Comparison of ENCODE assay signal across 8 mouse cellular contexts in the genomic region with DNA sequence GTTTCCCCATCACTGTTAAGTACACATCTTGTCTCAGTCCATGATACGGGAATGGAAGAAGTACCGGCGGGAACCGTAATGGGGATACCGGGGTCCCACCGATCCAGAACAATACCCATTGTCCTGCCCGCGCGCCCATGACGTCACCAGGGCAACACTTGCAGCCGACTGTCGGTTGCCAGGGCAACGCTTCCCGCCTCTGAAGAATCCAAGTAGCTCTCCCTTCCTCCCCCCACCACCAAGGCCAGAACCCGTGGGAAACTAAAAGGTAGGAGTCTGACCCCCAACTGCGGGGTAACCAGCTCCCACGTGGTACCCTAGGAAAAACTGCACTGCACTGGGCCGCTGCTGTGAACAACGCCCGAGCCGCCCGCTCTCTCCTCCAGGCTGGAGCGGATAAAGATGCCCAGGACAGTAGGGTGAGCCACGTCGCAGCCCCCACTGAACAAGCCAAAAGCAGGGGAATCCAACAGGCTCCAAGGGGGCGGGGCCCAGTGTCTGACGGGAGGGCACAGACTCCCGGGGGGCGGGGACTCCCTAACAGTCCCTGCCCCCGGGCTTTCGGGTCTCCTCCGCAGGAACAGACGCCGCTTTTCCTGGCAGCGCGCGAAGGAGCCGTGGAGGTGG. TPM values are rescaled to one million over a fixed set of nuclear protein-coding genes. Genes with fewer than 3 reads are reported as not detected.
A peak's percentile ranks its signal among the peaks of the same experiment; 100 is the strongest.
DNase-seq lines count a peak whose midpoint lies in the region; ATAC-seq lines count a peak whose summit lies in the region.

No protein-coding gene starts in this region.

- H3K36me3 ChIP-seq in intestine, embryonic 16.5 days (ENCODE audit: control insufficient read depth, insufficient read depth, low read length): no peaks in the 10 kb centered on the region

- intact Hi-C loops in left cerebral cortex, postnatal 36 days (cut with DNase I): loop anchor here (2.0 kb wide), 1 partner anchor 18 kb away; the partner anchor contains the start of gene Agpat1

- peak; percentile 59 for DNase-seq in gastrocnemius, adult 18-20 months (ENCODE audit: low spot score)
- DNase-seq in gastrocnemius, postnatal 25 days: no peak
- DNase-seq in embryo, embryonic 11.5 days (ENCODE audit: low read depth, low spot score): peak; percentile 84
- peak; percentile 85 to 86 for DNase-seq in left cerebral cortex, postnatal 36 days (ENCODE audit: low spot score in 2 of 2)
- peak; percentile 86 for DNase-seq in right cerebral cortex, postnatal 25 days

- peaks cover 49% of the 10 kb centered on the region for H3K4me1 ChIP-seq in intestine, embryonic 16.5 days (ENCODE audit: control insufficient read depth, insufficient read depth, low read length)

- H3K27ac ChIP-seq in intestine, embryonic 16.5 days (ENCODE audit: low read length): peak overlapping the region; percentile 95

- peak; percentile 48 for ATAC-seq in granulocyte monocyte progenitor cell, adult 5-6 weeks (replicated peaks; ENCODE audit: poor library complexity, severe bottlenecking)
- ATAC-seq in intestine, embryonic 16.5 days: peak; percentile 85
- ATAC-seq in megakaryocyte-erythroid progenitor cell, adult 5-6 weeks (replicated peaks; ENCODE audit: low FRiP score, low TSS enrichment, poor library complexity, severe bottlenecking): peak; percentile 57

- H3K27me3 ChIP-seq in intestine, embryonic 16.5 days (replicated peaks; ENCODE audit: control insufficient read depth, insufficient read depth, low read length): no peaks in the 10 kb centered on the region

- H3K9ac ChIP-seq in intestine, embryonic 16.5 days (ENCODE audit: low read depth, low read length): peak overlapping the region; percentile 96

- H3K4me2 ChIP-seq in intestine, embryonic 16.5 days (ENCODE audit: low read depth, low read length): peak overlapping the region; percentile 98

- 1% methylated on average over 38 of the region's 38 CpGs for whole genome bisulfite sequencing in intestine, embryonic 16.5 days

- peak overlapping the region; percentile 82 for H3K4me3 ChIP-seq in intestine, embryonic 16.5 days (ENCODE audit: low read length)

- H3K9me3 ChIP-seq in intestine, embryonic 16.5 days (ENCODE audit: control insufficient read depth, low read length): no peaks in the 10 kb centered on the region

RNA-seq across cellular contexts. Expression of gene Gpsm3, which starts 2.7 kb away (rescaled TPM):
- total RNA-seq in gastrocnemius, adult 18-20 months (2021): 1 to 10 TPM; 1.2 to 1.5 TPM
- 1 to 10 TPM; 2.3 to 2.6 TPM for total RNA-seq in gastrocnemius, postnatal 25 days (2021)
- 64.1 and 75.3 TPM in 2 replicates for total RNA-seq in granulocyte monocyte progenitor cell, adult 5-6 weeks (2014; fragmentation: Nextera tagmentation)
- total RNA-seq in granulocyte monocyte progenitor cell, adult 5-6 weeks (2017): 11.5 and 23.4 TPM in 2 replicates
- polyA plus RNA-seq in intestine, embryonic 16.5 days (2015; fragmentation: Nextera tagmentation; extraction: Ambion mirVana): 12.0 and 12.5 TPM in 2 replicates
- total RNA-seq in left cerebral cortex, postnatal 36 days (2021): 1 to 10 TPM; 2.6 to 2.9 TPM
- total RNA-seq in megakaryocyte-erythroid progenitor cell, adult 5-6 weeks (2014; fragmentation: Nextera tagmentation): 28.0 and 33.0 TPM in 2 replicates
- 7.8 and 11.2 TPM in 2 replicates for total RNA-seq in megakaryocyte-erythroid progenitor cell, adult 5-6 weeks (2017)

RNA-seq across cellular contexts. Expression of gene Pbx2, which starts 4.2 kb away (rescaled TPM):
- total RNA-seq in gastrocnemius, adult 18-20 months (2021): 10 to 100 TPM; 12.0 to 12.2 TPM
- total RNA-seq in gastrocnemius, postnatal 25 days (2021): 10 to 100 TPM; 12.1 to 13.6 TPM
- 21.1 and 29.7 TPM in 2 replicates for total RNA-seq in granulocyte monocyte progenitor cell, adult 5-6 weeks (2014; fragmentation: Nextera tagmentation)
- total RNA-seq in granulocyte monocyte progenitor cell, adult 5-6 weeks (2017): 25.1 and 34.4 TPM in 2 replicates
- 5.6 and 6.9 TPM in 2 replicates for polyA plus RNA-seq in intestine, embryonic 16.5 days (2015; fragmentation: Nextera tagmentation; extraction: Ambion mirVana)
- total RNA-seq in left cerebral cortex, postnatal 36 days (2021): 10 to 100 TPM; 53.2 to 58.4 TPM
- 31.1 and 31.3 TPM in 2 replicates for total RNA-seq in megakaryocyte-erythroid progenitor cell, adult 5-6 weeks (2014; fragmentation: Nextera tagmentation)
- 23.2 and 31.1 TPM in 2 replicates for total RNA-seq in megakaryocyte-erythroid progenitor cell, adult 5-6 weeks (2017)

RNA-seq across cellular contexts. Expression of gene Ager, which starts 10.8 kb away (rescaled TPM):
- total RNA-seq in gastrocnemius, adult 18-20 months (2021): not detected
- under 1 TPM in 1 of 2 experiments, not detected in 1; 0.24 TPM for total RNA-seq in gastrocnemius, postnatal 25 days (2021)
- total RNA-seq in granulocyte monocyte progenitor cell, adult 5-6 weeks (2014; fragmentation: Nextera tagmentation): 1.3 and 1.9 TPM in 2 replicates
- 1.3 and 2.0 TPM in 2 replicates for total RNA-seq in granulocyte monocyte progenitor cell, adult 5-6 weeks (2017)
- 2.3 and 2.4 TPM in 2 replicates for polyA plus RNA-seq in intestine, embryonic 16.5 days (2015; fragmentation: Nextera tagmentation; extraction: Ambion mirVana)
- under 1 TPM; 0.30 to 0.75 TPM for total RNA-seq in left cerebral cortex, postnatal 36 days (2021)
- 2.6 and 6.6 TPM in 2 replicates for total RNA-seq in megakaryocyte-erythroid progenitor cell, adult 5-6 weeks (2014; fragmentation: Nextera tagmentation)
- total RNA-seq in megakaryocyte-erythroid progenitor cell, adult 5-6 weeks (2017): 0.57 TPM in 1 of 2 replicates, not detected in the other

RNA-seq across cellular contexts. Expression of gene Rnf5, which starts 16.6 kb away (rescaled TPM):
- total RNA-seq in gastrocnemius, adult 18-20 months (2021): 10 to 100 TPM; 22.0 to 22.1 TPM
- 10 to 100 TPM; 16.4 to 19.2 TPM for total RNA-seq in gastrocnemius, postnatal 25 days (2021)
- 52.2 and 64.9 TPM in 2 replicates for total RNA-seq in granulocyte monocyte progenitor cell, adult 5-6 weeks (2014; fragmentation: Nextera tagmentation)
- 13.8 and 15.2 TPM in 2 replicates for total RNA-seq in granulocyte monocyte progenitor cell, adult 5-6 weeks (2017)
- 190 and 197 TPM in 2 replicates for polyA plus RNA-seq in intestine, embryonic 16.5 days (2015; fragmentation: Nextera tagmentation; extraction: Ambion mirVana)
- 10 to 100 TPM; 66.9 to 72.0 TPM for total RNA-seq in left cerebral cortex, postnatal 36 days (2021)
- total RNA-seq in megakaryocyte-erythroid progenitor cell, adult 5-6 weeks (2014; fragmentation: Nextera tagmentation): 46.9 and 66.2 TPM in 2 replicates
- total RNA-seq in megakaryocyte-erythroid progenitor cell, adult 5-6 weeks (2017): 13.4 and 20.0 TPM in 2 replicates

RNA-seq across cellular contexts. Expression of gene Agpat1, which starts 17.2 kb away (rescaled TPM):
- 10 to 100 TPM; 81.6 to 87.7 TPM for total RNA-seq in gastrocnemius, adult 18-20 months (2021)
- total RNA-seq in gastrocnemius, postnatal 25 days (2021): 10 to 100 TPM; 53.6 to 56.9 TPM
- 36.6 and 50.1 TPM in 2 replicates for total RNA-seq in granulocyte monocyte progenitor cell, adult 5-6 weeks (2014; fragmentation: Nextera tagmentation)
- total RNA-seq in granulocyte monocyte progenitor cell, adult 5-6 weeks (2017): 19.1 and 19.3 TPM in 2 replicates
- polyA plus RNA-seq in intestine, embryonic 16.5 days (2015; fragmentation: Nextera tagmentation; extraction: Ambion mirVana): 61.8 and 67.9 TPM in 2 replicates
- total RNA-seq in left cerebral cortex, postnatal 36 days (2021): 100 to 1,000 TPM; 161 to 177 TPM
- 76.3 and 104 TPM in 2 replicates for total RNA-seq in megakaryocyte-erythroid progenitor cell, adult 5-6 weeks (2014; fragmentation: Nextera tagmentation)
- total RNA-seq in megakaryocyte-erythroid progenitor cell, adult 5-6 weeks (2017): 19.0 and 51.2 TPM in 2 replicates
